25 mouse cellular contexts compared by ENCODE assay signal in genomic region chr6:94961821-94962220, GRCm38 (mm10).
DNase-seq lines count a peak whose midpoint lies in the region; ATAC-seq and TF ChIP-seq lines count a peak whose summit lies in the region.
"Had no signal": no experiment of that assay in that cellular context is flagged by ENCODE, and none has a peak within 500 bp of the region (broad histone marks: within the 10 kb centered on the region; RNA-seq: fewer than 3 reads in every experiment).

No protein-coding gene starts in this region.

- no peaks in the 10 kb centered on the region for H3K27me3 ChIP-seq in MEL (ENCODE audit: control insufficient read depth in 1 of 2, insufficient read depth in 2 of 2, low read length in 2 of 2)
- H3K27me3 ChIP-seq: forebrain, embryonic 15.5 days; Patski had no signal

- DNase-seq in A20 (ENCODE audit: low read depth, low spot score) (peak; percentile 45), MEL (ENCODE audit: low read depth, low spot score) (peak; percentile 31)
- no peak for DNase-seq in urinary bladder, adult 2 months (ENCODE audit: low spot score)
- no peak for DNase-seq in adrenal gland, postnatal 10 days
- no peak for DNase-seq in ovary, postnatal 36 days (ENCODE audit: low spot score)
- DNase-seq: adrenal gland, adult 2 months; adrenal gland, postnatal 25 days; cerebellum, adult 11-12 months; cerebellum, adult 8-10 months; cerebellum, postnatal 10 days; cerebellum, postnatal 36 days; gastrocnemius, postnatal 25 days; heart, adult 2 months; heart, postnatal 14 days; heart, postnatal 4 days had no signal

- peaks cover 0 to 12% of the 10 kb centered on the region in 2 experiments; a peak in 2 of 4 replicates for H3K36me3 ChIP-seq in MEL (ENCODE audit: control insufficient read depth in 1 of 2, insufficient read depth in 2 of 2, low read length in 2 of 2)
- H3K36me3 ChIP-seq: forebrain, embryonic 15.5 days; heart, embryonic 10.5 days; heart, embryonic 13.5 days had no signal

- TF ChIP-seq RAD21 in MEL (IDR thresholded peaks at IDR 0.05; ENCODE audit: low read depth, low read length): no peak

- ATAC-seq in megakaryocyte, adult 5-6 weeks (ENCODE audit: poor library complexity, severe bottlenecking): peak; percentile 68
- ATAC-seq: CD4-positive, CD25-positive, alpha-beta regulatory T cell, adult 4 months; forebrain, embryonic 15.5 days; hindbrain, postnatal 0 days; inflammation-experienced regulatory T-cells, adult 6 months; intestine, embryonic 16.5 days; Patski had no signal

- H3K79me2 ChIP-seq in MEL (ENCODE audit: control insufficient read depth, insufficient read depth, low read length, poor library complexity): no peaks in the 10 kb centered on the region

- TF ChIP-seq EP300 in MEL (IDR thresholded peaks at IDR 0.05; ENCODE audit: low read depth in 1 of 2, low read length in 2 of 2): no peak

- no peak overlapping the region for H3K4me3 ChIP-seq in MEL (ENCODE audit: control insufficient read depth in 1 of 2, insufficient read depth in 1 of 2, low read depth in 2 of 2, low read length in 2 of 2)
- H3K4me3 ChIP-seq: forebrain, embryonic 15.5 days; heart, adult 2 months; heart, embryonic 10.5 days; heart, embryonic 13.5 days had no signal

- H3K4me1 ChIP-seq in MEL (ENCODE audit: control insufficient read depth in 1 of 2, insufficient read depth in 2 of 2, low read length in 2 of 2): peaks cover 2 to 20% of the 10 kb centered on the region in 2 experiments; a peak in 3 of 4 replicates

- H3K9ac ChIP-seq in MEL (ENCODE audit: control insufficient read depth, low read depth, low read length, poor library complexity, severe bottlenecking): no peak overlapping the region
- H3K9ac ChIP-seq: forebrain, embryonic 15.5 days; heart, embryonic 13.5 days; hindbrain, embryonic 14.5 days had no signal

- H3K9me3 ChIP-seq in MEL (replicated peaks; ENCODE audit: insufficient read depth, low read length): no peaks in the 10 kb centered on the region
- H3K9me3 ChIP-seq: forebrain, embryonic 15.5 days; heart, embryonic 10.5 days; heart, embryonic 13.5 days had no signal

- no peak overlapping the region for H3K27ac ChIP-seq in MEL (ENCODE audit: control insufficient read depth, low read depth, low read length)
- H3K27ac ChIP-seq: forebrain, embryonic 15.5 days; heart, adult 2 months; heart, embryonic 10.5 days; hindbrain, embryonic 14.5 days; hindbrain, postnatal 0 days had no signal

- TF ChIP-seq POLR2A in MEL (IDR thresholded peaks at IDR 0.05; ENCODE audit: control insufficient read depth in 1 of 2, insufficient read depth in 1 of 2, low read depth in 1 of 2, low read length in 2 of 2, poor library complexity in 1 of 2): no peak

- no peak for TF ChIP-seq CTCF in MEL (IDR thresholded peaks at IDR 0.05 in 2 of 3, conservative IDR thresholded peaks at IDR 0.05 in 1 of 3; ENCODE audit: control insufficient read depth in 1 of 3, insufficient read depth in 1 of 3, low read depth in 2 of 3, low read length in 3 of 3, poor library complexity in 1 of 3, severe bottlenecking in 1 of 3)

TF ChIP-seq in MEL, 35 proteins besides CTCF, POLR2A, EP300 and RAD21:
- TF ChIP-seq POLR2AphosphoS2 (IDR thresholded peaks at IDR 0.05; ENCODE audit: low read length) (no peak), CHD1 (IDR thresholded peaks at IDR 0.05; ENCODE audit: low read depth, low read length) (no peak), POLR2AphosphoS5 (IDR thresholded peaks at IDR 0.05; ENCODE audit: borderline replicate concordance, low read depth, low read length) (no peak), ETS1 (IDR thresholded peaks at IDR 0.05; ENCODE audit: low read depth, low read length) (no peak), UBTF (IDR thresholded peaks at IDR 0.05; ENCODE audit: borderline replicate concordance, insufficient read depth, low read depth, low read length) (no peak), GATA1 (IDR thresholded peaks at IDR 0.05; ENCODE audit: low read depth, low read length) (no peak), TCF12 (IDR thresholded peaks at IDR 0.05; ENCODE audit: low read depth, low read length) (no peak), MAFK (IDR thresholded peaks at IDR 0.05; ENCODE audit: borderline replicate concordance, low read depth, low read length) (no peak), KAT2A (conservative IDR thresholded peaks at IDR 0.05; ENCODE audit: low read depth, low read length) (no peak), MXI1 (IDR thresholded peaks at IDR 0.05; ENCODE audit: low read depth, low read length) (no peak), ZNF384 (IDR thresholded peaks at IDR 0.05; ENCODE audit: low read depth, low read length) (no peak), MAX (IDR thresholded peaks at IDR 0.05; ENCODE audit: low read length) (no peak)

Comparison
In these comparisons a context has a peak if more than half of its experiments do, and no peak if none do; other contexts are left out.
1. DNase-seq: peak in A20 (single experiment) and MEL (single experiment); none in urinary bladder, adult 2 months (single experiment), adrenal gland, postnatal 10 days (single experiment) and ovary, postnatal 36 days (single experiment).